Comparison of ENCODE assay signal across 13 mouse cellular contexts in genomic region chr6:89467290-89467689, GRCm38 (mm10).
A peak's percentile ranks its signal among the peaks of the same experiment; 100 is the strongest.
DNase-seq lines count a peak whose midpoint lies in the region; ATAC-seq lines count a peak whose summit lies in the region.
"Had no signal": no experiment of that assay in that cellular context is flagged by ENCODE, and none has a peak within 500 bp of the region (broad histone marks: within the 10 kb centered on the region; RNA-seq: fewer than 3 reads in every experiment).

No protein-coding gene starts in this region.

- peak; percentile 85 for DNase-seq in brain, adult 2 months (ENCODE audit: low read depth, low spot score)
- peak; percentile 84 for DNase-seq in cerebellum, adult 9-10 months
- no peak for DNase-seq in B cell, adult 2 months
- no peak for DNase-seq in layer of hippocampus, adult 9-10 months (ENCODE audit: low spot score)
- DNase-seq: adrenal gland, adult 8-10 months; heart, adult 2 months; kidney, adult 2 months had no signal

- H3K9ac ChIP-seq in forebrain, embryonic 16.5 days (replicated peaks; ENCODE audit: low read depth, low read length) = no peak overlapping the region
- H3K9ac ChIP-seq in forebrain, embryonic 15.5 days (replicated peaks) = no peak overlapping the region
- H3K9ac ChIP-seq in midbrain, embryonic 13.5 days (replicated peaks) = no peak overlapping the region; the same call in 1 of the 2 replicates
- H3K9ac ChIP-seq in kidney, embryonic 16.5 days (replicated peaks; ENCODE audit: low read length) = no peak overlapping the region
- H3K9ac ChIP-seq: embryonic facial prominence, embryonic 12.5 days; lung, embryonic 15.5 days had no signal

- H3K9me3 ChIP-seq in forebrain, embryonic 16.5 days (ENCODE audit: control insufficient read depth, low read length) = no peaks in the 10 kb centered on the region
- no peaks in the 10 kb centered on the region for H3K9me3 ChIP-seq in forebrain, embryonic 15.5 days
- no peaks in the 10 kb centered on the region for H3K9me3 ChIP-seq in midbrain, embryonic 13.5 days
- no peaks in the 10 kb centered on the region for H3K9me3 ChIP-seq in kidney, embryonic 16.5 days (ENCODE audit: low read length)
- H3K9me3 ChIP-seq: embryonic facial prominence, embryonic 12.5 days; lung, embryonic 15.5 days had no signal

- H3K4me2 ChIP-seq in forebrain, embryonic 16.5 days (ENCODE audit: low read length) = no peak overlapping the region
- no peak overlapping the region for H3K4me2 ChIP-seq in forebrain, embryonic 15.5 days (replicated peaks)
- H3K4me2 ChIP-seq in midbrain, embryonic 13.5 days (replicated peaks) = no peak overlapping the region
- no peak overlapping the region for H3K4me2 ChIP-seq in kidney, embryonic 16.5 days (replicated peaks; ENCODE audit: low read depth, low read length)
- H3K4me2 ChIP-seq: embryonic facial prominence, embryonic 12.5 days; lung, embryonic 15.5 days had no signal

- 0 out of 2 replicates have a peak, but pooled peaks have one; percentile 31 for ATAC-seq in forebrain, embryonic 16.5 days
- ATAC-seq in forebrain, embryonic 15.5 days (replicated peaks) = no peak
- ATAC-seq in midbrain, embryonic 13.5 days = peak; percentile 45; the same call in 1 of the 2 replicates
- ATAC-seq in kidney, embryonic 16.5 days (ENCODE audit: low FRiP score, low TSS enrichment) = no peak

- no peak overlapping the region for H3K4me3 ChIP-seq in forebrain, embryonic 16.5 days (replicated peaks; ENCODE audit: low read length)
- H3K4me3 ChIP-seq in forebrain, embryonic 15.5 days = no peak overlapping the region
- no peak overlapping the region for H3K4me3 ChIP-seq in midbrain, embryonic 13.5 days (replicated peaks)
- H3K4me3 ChIP-seq in kidney, embryonic 16.5 days (ENCODE audit: low read length) = no peak overlapping the region
- H3K4me3 ChIP-seq: embryonic facial prominence, embryonic 12.5 days; heart, adult 2 months; lung, embryonic 15.5 days had no signal

- 70% methylated on average over 9 of the region's 9 CpGs for WGBS in forebrain, embryonic 16.5 days
- WGBS in forebrain, embryonic 15.5 days = 68% methylated on average over 9 of the region's 9 CpGs
- WGBS in midbrain, embryonic 13.5 days = 66% methylated on average over 9 of the region's 9 CpGs
- 88% methylated on average over 9 of the region's 9 CpGs for WGBS in kidney, embryonic 16.5 days

- H3K27ac ChIP-seq in forebrain, embryonic 16.5 days (ENCODE audit: low read length) = no peak overlapping the region
- H3K27ac ChIP-seq in forebrain, embryonic 15.5 days (replicated peaks) = no peak overlapping the region
- H3K27ac ChIP-seq in midbrain, embryonic 13.5 days = no peak overlapping the region
- H3K27ac ChIP-seq in kidney, embryonic 16.5 days (ENCODE audit: low read length) = no peak overlapping the region
- H3K27ac ChIP-seq: embryonic facial prominence, embryonic 12.5 days; heart, adult 2 months; lung, embryonic 15.5 days had no signal

- peaks cover 16% of the 10 kb centered on the region for H3K4me1 ChIP-seq in forebrain, embryonic 16.5 days (replicated peaks; ENCODE audit: control insufficient read depth, insufficient read depth, low read length)
- H3K4me1 ChIP-seq in forebrain, embryonic 15.5 days = peaks cover 15% of the 10 kb centered on the region
- peaks cover 20% of the 10 kb centered on the region for H3K4me1 ChIP-seq in midbrain, embryonic 13.5 days (replicated peaks)
- no peaks in the 10 kb centered on the region for H3K4me1 ChIP-seq in kidney, embryonic 16.5 days (ENCODE audit: insufficient read depth, low read length)
- H3K4me1 ChIP-seq: embryonic facial prominence, embryonic 12.5 days had no signal

- H3K36me3 ChIP-seq in forebrain, embryonic 16.5 days (ENCODE audit: control insufficient read depth, insufficient read depth) = no peaks in the 10 kb centered on the region
- H3K36me3 ChIP-seq in forebrain, embryonic 15.5 days = no peaks in the 10 kb centered on the region
- H3K36me3 ChIP-seq in midbrain, embryonic 13.5 days = no peaks in the 10 kb centered on the region
- H3K36me3 ChIP-seq in kidney, embryonic 16.5 days (ENCODE audit: insufficient read depth, low read length) = no peaks in the 10 kb centered on the region
- H3K36me3 ChIP-seq: embryonic facial prominence, embryonic 12.5 days; lung, embryonic 15.5 days had no signal

- no peaks in the 10 kb centered on the region for H3K27me3 ChIP-seq in forebrain, embryonic 16.5 days (replicated peaks; ENCODE audit: control insufficient read depth, insufficient read depth, low read length)
- H3K27me3 ChIP-seq in forebrain, embryonic 15.5 days = no peaks in the 10 kb centered on the region
- no peaks in the 10 kb centered on the region for H3K27me3 ChIP-seq in midbrain, embryonic 13.5 days
- no peaks in the 10 kb centered on the region for H3K27me3 ChIP-seq in kidney, embryonic 16.5 days (ENCODE audit: insufficient read depth, low read length)
- H3K27me3 ChIP-seq: embryonic facial prominence, embryonic 12.5 days; lung, embryonic 15.5 days had no signal

Comparison
In these comparisons a context has a peak if more than half of its experiments do, and no peak if none do; other contexts are left out.
1. ATAC-seq: peak in forebrain, embryonic 16.5 days (single experiment) and midbrain, embryonic 13.5 days (single experiment); none in forebrain, embryonic 15.5 days (single experiment) and kidney, embryonic 16.5 days (single experiment).
2. DNase-seq: peak in brain, adult 2 months (single experiment) and cerebellum, adult 9-10 months (single experiment); none in B cell, adult 2 months (0 of 2) and layer of hippocampus, adult 9-10 months (single experiment).